Mouse (Mus musculus): ENCODE measurements at regions not wholly inside any gene's neighbourhood (a gene's known extent, or its start where the extent isn't known, plus 50 kb on each side); places are given as distances from the start of the nearest gene placed in this dataset.

DNA sequence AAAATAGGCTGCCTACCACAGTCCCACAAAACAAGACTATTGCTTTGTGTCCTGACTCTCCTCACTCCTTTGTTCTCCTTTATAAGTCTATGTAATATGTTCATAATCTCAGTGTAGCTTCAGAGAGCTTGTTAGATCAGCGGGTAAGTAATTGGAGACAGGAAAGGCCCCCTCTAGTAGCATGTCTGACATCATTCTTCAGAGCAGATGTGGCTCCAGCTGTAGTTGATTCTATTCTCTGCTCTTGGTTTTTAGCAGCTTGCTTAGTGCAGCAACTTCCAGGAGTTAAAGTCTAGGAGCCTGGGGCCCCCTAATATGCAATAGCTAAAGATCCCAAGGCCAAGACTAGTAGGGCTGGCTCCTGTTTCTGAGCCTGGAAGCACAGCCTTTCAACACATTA, 101.0 kb upstream of the Fggy start:
- H3K36me3 ChIP-seq (replicated peaks in 1 of 2; ENCODE audit: control insufficient read depth in 1 of 2, insufficient read depth in 1 of 2, low read length in 1 of 2) = no peaks in the 10 kb centered on the region

GRCm38 (mm10) chr4:95456943-95457342, 100.4 kb upstream of the Fggy start:
- no peak overlapping the region for H3K9ac ChIP-seq (ENCODE audit: insufficient read depth, low read depth)
- TF ChIP-seq RAD21 (IDR thresholded peaks at IDR 0.05; ENCODE audit: low read depth, low read length) (no peak), MAZ (IDR thresholded peaks at IDR 0.05; ENCODE audit: low read depth, low read length) (no peak), ZKSCAN1 (IDR thresholded peaks at IDR 0.05; ENCODE audit: borderline replicate concordance, low read depth, low read length) (no peak), MEF2A (IDR thresholded peaks at IDR 0.05; ENCODE audit: borderline replicate concordance, low read depth, low read length) (no peak), MAFK (IDR thresholded peaks at IDR 0.05; ENCODE audit: insufficient replicate concordance, low read length) (no peak), EP300 (IDR thresholded peaks at IDR 0.05; ENCODE audit: low read length) (no peak), GABPA (IDR thresholded peaks at IDR 0.05; ENCODE audit: insufficient replicate concordance, low read depth, low read length) (no peak), SIN3A (IDR thresholded peaks at IDR 0.05; ENCODE audit: low read length) (no peak), USF2 (conservative IDR thresholded peaks at IDR 0.05; ENCODE audit: low read depth, low read length) (no peak), POLR2AphosphoS2 (IDR thresholded peaks at IDR 0.05; ENCODE audit: low read depth, low read length) (no peak), ZMIZ1 (IDR thresholded peaks at IDR 0.05; ENCODE audit: low read depth, low read length) (no peak), CTCF (conservative IDR thresholded peaks at IDR 0.05 in 1 of 2, IDR thresholded peaks at IDR 0.05 in 1 of 2; ENCODE audit: low read depth in 2 of 2, low read length in 2 of 2) (no peak)
- no peaks in the 10 kb centered on the region for H3K79me2 ChIP-seq (replicated peaks; ENCODE audit: control insufficient read depth, extremely low read depth, insufficient read depth, poor library complexity, severe bottlenecking)
- no peak for DNase-seq (ENCODE audit: extremely low read depth)
- H3K9me3 ChIP-seq (replicated peaks; ENCODE audit: low read length) = no peaks in the 10 kb centered on the region
- no peaks in the 10 kb centered on the region for H3K36me3 ChIP-seq (replicated peaks in 1 of 2; ENCODE audit: control insufficient read depth in 1 of 2, insufficient read depth in 1 of 2, low read length in 1 of 2)
- H3K4me2 ChIP-seq (ENCODE audit: insufficient read depth, low read depth, poor library complexity, severe bottlenecking) = no peak overlapping the region
- H3K27ac ChIP-seq (ENCODE audit: insufficient read depth, low read depth) = no peak overlapping the region
- no peak overlapping the region for H3K4me3 ChIP-seq (replicated peaks in 1 of 3; ENCODE audit: low read depth in 2 of 3, low read length in 2 of 3, poor library complexity in 1 of 3)
- no peaks in the 10 kb centered on the region for H3K4me1 ChIP-seq (ENCODE audit: control insufficient read depth in 1 of 2, insufficient read depth in 2 of 2)
- in situ Hi-C loops (cut with MboI; ENCODE audit: low pct_ligation_motif_present, low pct_unique_long_range_greater_than_20kb, low sequenced_read_pairs) = no loop called here
- dilution Hi-C loops (cut with MboI; ENCODE audit: extremely low pct_ligation_motif_present, extremely low pct_unique_long_range_greater_than_20kb, low sequenced_read_pairs) = no loop called here
- no peaks in the 10 kb centered on the region for H3K27me3 ChIP-seq (replicated peaks)

More for the DNA sequence above, 101.0 kb upstream of the Fggy start:
- Histone ChIP-seq H3K4me1 (ENCODE audit: control insufficient read depth in 1 of 2, insufficient read depth in 2 of 2) (no peaks in the 10 kb centered on the region), H3K79me2 (replicated peaks; ENCODE audit: control insufficient read depth, extremely low read depth, insufficient read depth, poor library complexity, severe bottlenecking) (no peaks in the 10 kb centered on the region), H3K9me3 (replicated peaks; ENCODE audit: low read length) (no peaks in the 10 kb centered on the region), H3K27ac (ENCODE audit: insufficient read depth, low read depth) (no peak overlapping the region), H3K4me2 (ENCODE audit: insufficient read depth, low read depth, poor library complexity, severe bottlenecking) (no peak overlapping the region), H3K9ac (ENCODE audit: insufficient read depth, low read depth) (no peak overlapping the region), H3K4me3 (replicated peaks in 1 of 3; ENCODE audit: low read depth in 2 of 3, low read length in 2 of 3, poor library complexity in 1 of 3) (no peak overlapping the region), H3K27me3 (replicated peaks) (no peaks in the 10 kb centered on the region)
- no peak for DNase-seq (ENCODE audit: extremely low read depth)
- TF ChIP-seq KAT2A (IDR thresholded peaks at IDR 0.05; ENCODE audit: insufficient replicate concordance, low read length) = no peak
- TF ChIP-seq E2F4 (IDR thresholded peaks at IDR 0.05; ENCODE audit: insufficient replicate concordance, low read depth, low read length) = no peak
- TF ChIP-seq USF1 (IDR thresholded peaks at IDR 0.05; ENCODE audit: low read depth, low read length) = no peak
- TF ChIP-seq ETS1 (conservative IDR thresholded peaks at IDR 0.05; ENCODE audit: low read depth, low read length) = no peak
- TF ChIP-seq MAZ (IDR thresholded peaks at IDR 0.05; ENCODE audit: low read depth, low read length) = no peak
- no peak for TF ChIP-seq CHD1 (IDR thresholded peaks at IDR 0.05; ENCODE audit: low read depth, low read length)
- TF ChIP-seq GABPA (IDR thresholded peaks at IDR 0.05; ENCODE audit: insufficient replicate concordance, low read depth, low read length) = no peak
- TF ChIP-seq HCFC1 (IDR thresholded peaks at IDR 0.05; ENCODE audit: low read depth, low read length) = no peak
- TF ChIP-seq JUN (IDR thresholded peaks at IDR 0.05; ENCODE audit: insufficient read depth, low read depth, low read length) = no peak
- no peak for TF ChIP-seq SMC3 (IDR thresholded peaks at IDR 0.05; ENCODE audit: low read depth, low read length)
- no peak for TF ChIP-seq ELF1 (IDR thresholded peaks at IDR 0.05; ENCODE audit: low read depth, low read length)
- no peak for TF ChIP-seq POLR2A (IDR thresholded peaks at IDR 0.05; ENCODE audit: low read depth, low read length)
- no peak for TF ChIP-seq TBP (conservative IDR thresholded peaks at IDR 0.05; ENCODE audit: low read depth, low read length)
- no peak for TF ChIP-seq SIN3A (IDR thresholded peaks at IDR 0.05; ENCODE audit: low read length)
- TF ChIP-seq NELFE (IDR thresholded peaks at IDR 0.05; ENCODE audit: low read depth, low read length) = no peak
- TF ChIP-seq MAX (IDR thresholded peaks at IDR 0.05; ENCODE audit: low read length) = no peak
- dilution Hi-C loops (cut with MboI; ENCODE audit: extremely low pct_ligation_motif_present, extremely low pct_unique_long_range_greater_than_20kb, low sequenced_read_pairs) = no loop called here
- in situ Hi-C loops (cut with MboI; ENCODE audit: low pct_ligation_motif_present, low pct_unique_long_range_greater_than_20kb, low sequenced_read_pairs) = no loop called here
